Mouse (Mus musculus) heart, postnatal 0 days (tissue): ENCODE results near the gene Pcdh18. TPM values are rescaled to one million over a fixed set of nuclear protein-coding genes. Genes with fewer than 3 reads are reported as not detected.

Experiments used
- ATAC-seq: fragments of 200-750 bp; cut with Nextera tagmentation; 2 replicates; pipeline ENCODE4 v1.8.0; 2017; ENCODE audit warnings: low read depth, moderate number of reproducible peaks, moderate library complexity; ENCODE audit not compliant: insufficient read depth
- DNase-seq: peaks from one replicate; pipeline ENCODE4 v3.0.0-alpha.2; 2016; ENCODE audit warnings: low spot score
- H3K27ac ChIP-seq: fragments of 300-500 bp; sonication (generic); 2 replicates; pipeline ENCODE4 v1.5.1; 2014; ENCODE audit warnings: low read depth, mild to moderate bottlenecking
- H3K27me3 ChIP-seq: fragments of 300-500 bp; sonication (generic); 2 replicates; pipeline ENCODE4 v1.6.1; 2014; ENCODE audit warnings: low read length, mixed read lengths; ENCODE audit not compliant: control insufficient read depth, insufficient read depth
- H3K36me3 ChIP-seq: fragments of 300-500 bp; sonication (generic); replicated peaks from 2 replicates; pipeline ENCODE4 v1.6.1; 2014; ENCODE audit warnings: low read length, mixed read lengths; ENCODE audit not compliant: control insufficient read depth, insufficient read depth
- H3K4me1 ChIP-seq: fragments of 300-500 bp; sonication (generic); 2 replicates; pipeline ENCODE4 v1.6.1; 2014; ENCODE audit warnings: antibody characterized with exemption; ENCODE audit not compliant: control insufficient read depth, insufficient read depth
- H3K4me2 ChIP-seq: fragments of 300-500 bp; sonication (generic); 2 replicates; pipeline ENCODE4 v1.6.1; 2014; ENCODE audit warnings: low read depth, mild to moderate bottlenecking, low read length, moderate library complexity
- H3K4me3 ChIP-seq: fragments of 300-500 bp; sonication (generic); 2 replicates; pipeline ENCODE4 v1.5.1; 2014; ENCODE audit warnings: low read depth, low read length
- H3K9ac ChIP-seq: fragments of 300-500 bp; sonication (generic); replicated peaks from 2 replicates; pipeline ENCODE4 v1.6.1; 2014; ENCODE audit warnings: low read depth, low read length, mixed read lengths
- H3K9me3 ChIP-seq: fragments of 300-500 bp; sonication (generic); replicated peaks from 2 replicates; pipeline ENCODE4 v1.6.1; 2016; ENCODE audit warnings: low read length; ENCODE audit not compliant: control insufficient read depth
- CTCF ChIP-seq: IDR thresholded peaks from 2 replicates; pipeline ENCODE4 v1.5.1; 2016; ENCODE audit warnings: antibody characterized with exemption, control low read depth, low read depth
- EP300 ChIP-seq: IDR thresholded peaks from 2 replicates; pipeline ENCODE4 v1.6.1; 2016; ENCODE audit warnings: antibody characterized with exemption, low read depth
- WGBS: fragments of 180-500 bp; shearing (Covaris S2); extraction: QIAGEN DNeasy Blood & Tissue Kit; methylation state at CpG from one replicate; pipeline ENCODE4 v1.1.7; 2014; 5-methylcytosine and 5-hydroxymethylcytosine counted together
- polyA plus RNA-seq: library from polyadenylated mRNA; unstranded; fragments of >200 nt; fragmentation: Nextera tagmentation; extraction: Ambion mirVana; gene quantifications from 2 replicates; pipeline ENCODE4 v1.2.1, GENCODE M21; 2015
- total RNA-seq: library from RNA; depleted of rRNA; stranded (reverse); fragments of >200 nt; gene quantifications from 2 replicates; pipeline ENCODE4 v1.2.3, GENCODE M21; 2014; ENCODE audit warnings: low replicate concordance; rRNA removed

Pcdh18 gene
- total RNA-seq (18.5 and 18.9 TPM in 2 replicates), polyA plus RNA-seq (6.7 and 8.3 TPM in 2 replicates)

DNA sequence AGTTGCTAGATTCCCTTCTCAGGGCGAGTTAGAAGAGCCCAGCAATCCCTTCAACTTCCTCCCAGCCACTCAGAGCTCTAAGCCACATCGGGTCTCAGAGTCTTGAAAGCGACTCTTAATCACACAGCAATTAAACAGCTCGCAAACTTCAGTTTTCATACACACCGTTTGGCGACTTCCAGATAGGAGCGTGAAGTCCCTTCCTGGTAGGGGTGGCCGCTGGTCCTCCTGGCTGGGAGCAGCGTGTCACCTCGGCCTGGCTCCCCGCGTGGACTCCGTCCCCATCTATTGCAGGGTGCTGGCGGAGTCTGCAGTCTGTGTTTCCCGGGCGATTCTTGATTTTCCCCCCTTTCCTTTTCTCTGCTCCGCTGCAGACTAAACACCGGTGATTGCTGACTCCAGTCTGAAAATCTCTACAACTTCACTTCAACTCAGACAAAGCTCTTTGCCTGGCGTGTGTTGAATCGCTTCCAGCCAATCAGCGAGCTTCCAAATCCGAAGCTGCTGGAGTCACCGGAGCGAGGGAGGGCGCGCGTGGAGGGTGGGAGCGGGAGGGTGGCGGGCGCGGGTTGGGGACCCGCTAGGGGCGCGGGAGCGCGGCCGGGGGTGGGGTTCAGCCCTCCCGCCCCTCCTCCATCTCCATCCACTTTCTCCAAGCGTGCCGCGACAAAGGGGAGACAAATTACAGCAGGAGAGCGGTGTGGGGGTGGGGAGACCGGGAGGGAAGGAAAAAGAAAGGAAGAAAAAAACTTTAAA lies at the start of gene Pcdh18:
Gene Pcdh18, minus strand, starts transcription at position 456 of the 756 bp plus-strand sequence.
- 0 out of 2 replicates have a peak, but pooled peaks cover 1% of the 10 kb centered on the region for H3K36me3 ChIP-seq
- peak within 1 kb of the TSS; percentile 83 for H3K4me3 ChIP-seq
- peak within 1 kb of the TSS; percentile 79 for H3K27ac ChIP-seq
- no peaks in the 10 kb centered on the region for H3K9me3 ChIP-seq
- DNase-seq (peak; percentile 79), ATAC-seq (peak; percentile 87)
- TF ChIP-seq EP300: no peak
- TF ChIP-seq CTCF: no peak
- WGBS: under 1% methylated on average over 43 of the region's 43 CpGs
- peak within 1 kb of the TSS; percentile 68 for H3K9ac ChIP-seq
- H3K4me1 ChIP-seq: no peaks in the 10 kb centered on the region
- H3K4me2 ChIP-seq: peak within 1 kb of the TSS; percentile 82
- H3K27me3 ChIP-seq: no peaks in the 10 kb centered on the region

DNA sequence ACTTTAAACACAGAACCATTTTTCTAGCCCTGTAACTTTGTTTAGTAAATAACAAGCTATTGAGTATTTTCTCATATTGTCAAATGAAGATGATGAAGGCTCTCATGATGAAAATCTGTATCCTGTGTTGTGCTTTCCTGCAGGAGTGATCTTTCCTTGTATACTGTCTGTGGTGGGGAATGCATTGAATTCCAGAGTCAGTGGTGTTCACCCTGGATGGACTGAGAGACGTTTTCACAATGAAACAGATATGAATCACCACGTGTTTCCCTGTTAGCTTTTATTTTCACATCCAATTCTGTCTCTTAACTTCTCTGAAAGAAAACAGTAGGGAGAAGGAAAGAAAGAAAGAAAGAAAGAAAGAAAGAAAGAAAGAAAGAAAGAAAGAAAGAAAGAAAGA lies 49.7 kb upstream of the Pcdh18 start:
- Histone ChIP-seq H3K9me3 (no peaks in the 10 kb centered on the region), H3K4me2 (no peak overlapping the region), H3K27me3 (no peaks in the 10 kb centered on the region), H3K9ac (no peak overlapping the region), H3K4me1 (peaks cover 7% of the 10 kb centered on the region; the same call in 1 of the 2 replicates), H3K4me3 (no peak overlapping the region), H3K27ac (no peak overlapping the region), H3K36me3 (no peaks in the 10 kb centered on the region)
- 34% methylated on average over 2 of the region's 2 CpGs for WGBS
- no peak for ATAC-seq
- no peak for DNase-seq
- TF ChIP-seq EP300: no peak
- no peak for TF ChIP-seq CTCF

DNA sequence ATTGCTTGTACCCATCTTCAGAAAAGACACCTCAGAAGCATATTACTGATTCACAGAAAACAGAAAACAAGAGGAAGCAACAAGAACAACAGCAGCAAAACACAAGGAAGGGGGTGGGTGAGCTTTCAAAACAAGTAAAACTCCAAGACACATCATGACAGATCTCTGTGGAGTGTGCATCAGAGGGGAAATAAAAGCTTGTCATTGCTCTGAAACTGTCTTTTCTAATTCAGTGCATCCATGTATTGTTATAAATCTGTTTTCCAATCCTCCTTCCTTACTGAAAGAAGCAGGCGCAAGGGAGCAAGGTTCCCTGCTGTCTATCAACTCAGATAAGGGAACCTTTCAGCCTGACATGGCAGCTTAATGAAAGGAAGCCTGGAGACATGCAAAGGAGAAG lies 48.4 kb upstream of the Pcdh18 start:
- Histone ChIP-seq H3K27ac (no peak overlapping the region), H3K9me3 (no peaks in the 10 kb centered on the region), H3K4me2 (no peak overlapping the region), H3K9ac (no peak overlapping the region), H3K36me3 (no peaks in the 10 kb centered on the region), H3K27me3 (no peaks in the 10 kb centered on the region), H3K4me3 (no peak overlapping the region), H3K4me1 (peaks cover 7% of the 10 kb centered on the region; the same call in 1 of the 2 replicates)
- WGBS: 69% methylated on average over 1 of the region's 1 CpGs
- ATAC-seq: no peak
- DNase-seq: no peak
- TF ChIP-seq EP300 (no peak), CTCF (no peak)

DNA sequence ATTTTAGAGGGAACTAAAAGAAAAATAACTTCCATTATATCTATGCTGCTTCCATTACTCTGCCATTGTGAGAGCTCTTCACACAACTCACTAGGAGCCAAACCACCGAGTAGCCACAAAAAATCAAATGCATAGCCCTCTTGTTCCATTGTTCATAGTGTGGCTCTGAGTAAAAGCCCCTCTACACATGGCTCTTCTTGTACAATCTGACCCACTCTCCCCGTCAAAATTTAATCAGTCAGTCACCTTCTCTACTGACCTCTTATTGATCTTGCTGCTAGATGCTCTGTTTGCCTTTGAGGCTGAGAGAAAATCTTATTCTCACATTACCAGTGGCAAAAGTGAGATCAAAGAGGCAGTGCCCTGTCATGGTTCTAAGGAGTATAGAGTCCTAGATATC lies 31.2 kb upstream of the Pcdh18 start:
- Histone ChIP-seq H3K27ac (no peak overlapping the region), H3K4me2 (no peak overlapping the region), H3K9ac (no peak overlapping the region), H3K36me3 (no peaks in the 10 kb centered on the region), H3K9me3 (no peaks in the 10 kb centered on the region), H3K4me1 (no peaks in the 10 kb centered on the region), H3K27me3 (no peaks in the 10 kb centered on the region), H3K4me3 (no peak overlapping the region)
- DNase-seq (no peak), ATAC-seq (no peak)
- TF ChIP-seq EP300: no peak
- TF ChIP-seq CTCF: no peak
- WGBS: 60% methylated on average over 2 of the region's 2 CpGs

DNA sequence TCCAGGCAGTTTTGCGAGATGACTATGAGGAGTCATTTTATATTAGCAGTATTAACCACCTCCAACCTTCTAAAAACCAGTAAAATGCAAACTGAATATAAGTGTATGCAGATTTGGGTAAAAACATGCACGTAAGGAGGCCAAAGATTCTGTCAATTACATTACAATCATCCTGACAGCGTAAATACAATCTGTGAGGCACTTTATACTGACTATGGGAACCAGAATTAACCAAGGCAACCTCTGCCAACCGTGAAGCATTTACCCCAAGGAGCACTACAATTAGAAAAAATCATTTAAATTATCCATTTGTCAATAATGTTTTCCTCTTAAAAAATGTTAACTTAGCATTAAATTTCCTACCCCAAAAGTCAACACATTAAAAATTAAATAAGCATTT lies 30.6 kb upstream of the Pcdh18 start:
- 84% methylated on average over 4 of the region's 4 CpGs for WGBS
- H3K9ac ChIP-seq: no peak overlapping the region
- H3K4me3 ChIP-seq: no peak overlapping the region
- H3K27ac ChIP-seq: no peak overlapping the region
- H3K4me2 ChIP-seq: no peak overlapping the region
- H3K27me3 ChIP-seq: no peaks in the 10 kb centered on the region
- no peaks in the 10 kb centered on the region for H3K9me3 ChIP-seq
- DNase-seq (no peak), ATAC-seq (no peak)
- no peaks in the 10 kb centered on the region for H3K36me3 ChIP-seq
- no peak for TF ChIP-seq CTCF
- TF ChIP-seq EP300: no peak
- H3K4me1 ChIP-seq: no peaks in the 10 kb centered on the region
